Mouse (Mus musculus): Measurements from ENCODE around the gene Dusp14. TPM values are rescaled to one million over a fixed set of nuclear protein-coding genes. Genes with fewer than 3 reads are reported as not detected.

Gene Dusp14
- polyA plus RNA-seq (2016; fragmentation: Nextera tagmentation; extraction: Ambion mirVana), result 9.6 TPM in 2 replicates

- ATAC-seq (ENCODE audit: insufficient number of reproducible peaks, insufficient read depth, low FRiP score, low TSS enrichment, low read depth), result no peak
- no peaks in the 10 kb centered on the region for H3K36me3 ChIP-seq
- no peak within 1 kb of the TSS for H3K27ac ChIP-seq
- H3K27me3 ChIP-seq, result peaks cover 48% of the 10 kb centered on the region
- H3K4me3 ChIP-seq (replicated peaks), result peak within 1 kb of the TSS; percentile 73
- no peaks in the 10 kb centered on the region for H3K9me3 ChIP-seq
- H3K4me1 ChIP-seq (replicated peaks), result peaks cover 26% of the 10 kb centered on the region
- WGBS, result 11% methylated on average over 11 of the region's 11 CpGs
- peak within 1 kb of the TSS; percentile 73 for H3K9ac ChIP-seq (replicated peaks)
- H3K4me2 ChIP-seq, result peak within 1 kb of the TSS; percentile 79
Measured at GRCm38 (mm10) chr11:84069034-84069370, at the start of gene Dusp14. TSS of gene Dusp14 (minus strand) at chr11:84069261.

- no peak overlapping the region for H3K4me2 ChIP-seq
- no peak overlapping the region for H3K9ac ChIP-seq (replicated peaks)
- no peak for ATAC-seq (ENCODE audit: insufficient number of reproducible peaks, insufficient read depth, low FRiP score, low TSS enrichment, low read depth)
- no peak overlapping the region for H3K27ac ChIP-seq
- no peak overlapping the region for H3K4me3 ChIP-seq (replicated peaks)
- H3K36me3 ChIP-seq, result peaks cover 82% of the 10 kb centered on the region
- no peaks in the 10 kb centered on the region for H3K27me3 ChIP-seq
- 88% methylated on average over 4 of the region's 4 CpGs for WGBS
- no peaks in the 10 kb centered on the region for H3K9me3 ChIP-seq
- H3K4me1 ChIP-seq (replicated peaks), result no peaks in the 10 kb centered on the region
Measured at GRCm38 (mm10) chr11:84117431-84117830, 48.4 kb upstream of the Dusp14 start.

GRCm38 (mm10) chr11:84116221-84116620 lies 47.2 kb upstream of the Dusp14 start:
- H3K27me3 ChIP-seq, result no peaks in the 10 kb centered on the region
- ATAC-seq (ENCODE audit: insufficient number of reproducible peaks, insufficient read depth, low FRiP score, low TSS enrichment, low read depth), result no peak
- WGBS, result 75% methylated on average over 2 of the region's 2 CpGs
- H3K27ac ChIP-seq, result no peak overlapping the region
- H3K9ac ChIP-seq (replicated peaks), result no peak overlapping the region
- no peak overlapping the region for H3K4me2 ChIP-seq
- H3K4me3 ChIP-seq (replicated peaks), result no peak overlapping the region
- H3K9me3 ChIP-seq, result no peaks in the 10 kb centered on the region
- H3K4me1 ChIP-seq (replicated peaks), result no peaks in the 10 kb centered on the region
- peaks cover 78% of the 10 kb centered on the region for H3K36me3 ChIP-seq

GRCm38 (mm10) chr11:84115646-84116045 lies 46.6 kb upstream of the Dusp14 start:
- Histone ChIP-seq H3K4me2 (no peak overlapping the region), H3K4me3 (replicated peaks) (no peak overlapping the region), H3K36me3 (peaks cover 76% of the 10 kb centered on the region), H3K27me3 (no peaks in the 10 kb centered on the region), H3K9me3 (no peaks in the 10 kb centered on the region), H3K9ac (replicated peaks) (no peak overlapping the region), H3K27ac (no peak overlapping the region), H3K4me1 (replicated peaks) (no peaks in the 10 kb centered on the region)
- 79% methylated on average over 9 of the region's 9 CpGs for WGBS
- ATAC-seq (ENCODE audit: insufficient number of reproducible peaks, insufficient read depth, low FRiP score, low TSS enrichment, low read depth), result no peak

- no peaks in the 10 kb centered on the region for H3K27me3 ChIP-seq
- no peaks in the 10 kb centered on the region for H3K4me1 ChIP-seq (replicated peaks)
- H3K4me3 ChIP-seq (replicated peaks), result no peak overlapping the region
- 92% methylated on average over 5 of the region's 5 CpGs for WGBS
- H3K9ac ChIP-seq (replicated peaks), result no peak overlapping the region
- no peaks in the 10 kb centered on the region for H3K9me3 ChIP-seq
- peaks cover 76% of the 10 kb centered on the region for H3K36me3 ChIP-seq
- no peak overlapping the region for H3K4me2 ChIP-seq
- no peak for ATAC-seq (ENCODE audit: insufficient number of reproducible peaks, insufficient read depth, low FRiP score, low TSS enrichment, low read depth)
- no peak overlapping the region for H3K27ac ChIP-seq
Measured at GRCm38 (mm10) chr11:84113623-84114022, 44.6 kb upstream of the Dusp14 start.

GRCm38 (mm10) chr11:84107137-84107536 lies 38.1 kb upstream of the Dusp14 start:
- peaks cover 93% of the 10 kb centered on the region for H3K36me3 ChIP-seq
- H3K27me3 ChIP-seq, result no peaks in the 10 kb centered on the region
- no peak overlapping the region for H3K9ac ChIP-seq (replicated peaks)
- no peaks in the 10 kb centered on the region for H3K4me1 ChIP-seq (replicated peaks)
- H3K27ac ChIP-seq, result no peak overlapping the region
- no peak overlapping the region for H3K4me3 ChIP-seq (replicated peaks)
- 68% methylated on average over 2 of the region's 2 CpGs for WGBS
- ATAC-seq (ENCODE audit: insufficient number of reproducible peaks, insufficient read depth, low FRiP score, low TSS enrichment, low read depth), result no peak
- H3K4me2 ChIP-seq, result no peak overlapping the region
- H3K9me3 ChIP-seq, result no peaks in the 10 kb centered on the region

GRCm38 (mm10) chr11:84104036-84104435 lies 35.0 kb upstream of the Dusp14 start:
- Histone ChIP-seq H3K9ac (replicated peaks) (no peak overlapping the region), H3K27ac (no peak overlapping the region), H3K4me1 (replicated peaks) (no peaks in the 10 kb centered on the region), H3K4me3 (replicated peaks) (no peak overlapping the region), H3K36me3 (peaks cover 95% of the 10 kb centered on the region), H3K9me3 (no peaks in the 10 kb centered on the region), H3K4me2 (no peak overlapping the region), H3K27me3 (no peaks in the 10 kb centered on the region)
- WGBS, result 91% methylated on average over 6 of the region's 6 CpGs
- no peak for ATAC-seq (ENCODE audit: insufficient number of reproducible peaks, insufficient read depth, low FRiP score, low TSS enrichment, low read depth)

- Histone ChIP-seq H3K36me3 (peaks cover 93% of the 10 kb centered on the region), H3K27ac (no peak overlapping the region)
- ATAC-seq (ENCODE audit: insufficient number of reproducible peaks, insufficient read depth, low FRiP score, low TSS enrichment, low read depth), result no peak
Measured at GRCm38 (mm10) chr11:84101182-84101581, 32.1 kb upstream of the Dusp14 start.

GRCm38 (mm10) chr11:84097251-84097998 lies 28.4 kb upstream of the Dusp14 start:
- Histone ChIP-seq H3K4me1 (replicated peaks) (no peaks in the 10 kb centered on the region), H3K36me3 (peaks cover 76% of the 10 kb centered on the region), H3K4me2 (no peak overlapping the region), H3K9me3 (no peaks in the 10 kb centered on the region), H3K27me3 (no peaks in the 10 kb centered on the region), H3K9ac (replicated peaks) (no peak overlapping the region), H3K27ac (no peak overlapping the region), H3K4me3 (replicated peaks) (no peak overlapping the region)
- 89% methylated on average over 5 of the region's 5 CpGs for WGBS
- ATAC-seq (ENCODE audit: insufficient number of reproducible peaks, insufficient read depth, low FRiP score, low TSS enrichment, low read depth), result no peak

More at GRCm38 (mm10) chr11:84101182-84101581, 32.1 kb upstream of the Dusp14 start:
- Histone ChIP-seq H3K9me3 (no peaks in the 10 kb centered on the region), H3K27me3 (no peaks in the 10 kb centered on the region), H3K4me3 (replicated peaks) (no peak overlapping the region), H3K4me1 (replicated peaks) (no peaks in the 10 kb centered on the region), H3K9ac (replicated peaks) (no peak overlapping the region), H3K4me2 (no peak overlapping the region)

- Histone ChIP-seq H3K9ac (replicated peaks) (no peak overlapping the region), H3K4me2 (no peak overlapping the region), H3K4me3 (replicated peaks) (no peak overlapping the region), H3K27ac (no peak overlapping the region), H3K36me3 (peaks cover 75% of the 10 kb centered on the region), H3K27me3 (no peaks in the 10 kb centered on the region), H3K4me1 (replicated peaks) (no peaks in the 10 kb centered on the region), H3K9me3 (no peaks in the 10 kb centered on the region)
- no peak for ATAC-seq (ENCODE audit: insufficient number of reproducible peaks, insufficient read depth, low FRiP score, low TSS enrichment, low read depth)
- WGBS, result 80% methylated on average over 4 of the region's 4 CpGs
Measured at GRCm38 (mm10) chr11:84095084-84095483, 26.0 kb upstream of the Dusp14 start.

- no peak for ATAC-seq (ENCODE audit: insufficient number of reproducible peaks, insufficient read depth, low FRiP score, low TSS enrichment, low read depth)
- Histone ChIP-seq H3K4me1 (replicated peaks) (no peaks in the 10 kb centered on the region), H3K36me3 (peaks cover 77% of the 10 kb centered on the region), H3K4me3 (replicated peaks) (no peak overlapping the region), H3K27me3 (no peaks in the 10 kb centered on the region), H3K9ac (replicated peaks) (no peak overlapping the region), H3K9me3 (no peaks in the 10 kb centered on the region), H3K27ac (no peak overlapping the region), H3K4me2 (no peak overlapping the region)
- WGBS, result 90% methylated on average over 8 of the region's 8 CpGs
Measured at GRCm38 (mm10) chr11:84090572-84090971, 21.5 kb upstream of the Dusp14 start.

- H3K4me2 ChIP-seq, result no peak overlapping the region
- no peaks in the 10 kb centered on the region for H3K27me3 ChIP-seq
- WGBS, result 94% methylated on average over 5 of the region's 5 CpGs
- no peak overlapping the region for H3K27ac ChIP-seq
- H3K4me3 ChIP-seq (replicated peaks), result no peak overlapping the region
- ATAC-seq (ENCODE audit: insufficient number of reproducible peaks, insufficient read depth, low FRiP score, low TSS enrichment, low read depth), result no peak
- peaks cover 78% of the 10 kb centered on the region for H3K36me3 ChIP-seq
- no peak overlapping the region for H3K9ac ChIP-seq (replicated peaks)
- no peaks in the 10 kb centered on the region for H3K4me1 ChIP-seq (replicated peaks)
- H3K9me3 ChIP-seq, result no peaks in the 10 kb centered on the region
Measured at GRCm38 (mm10) chr11:84081901-84082300, 12.8 kb upstream of the Dusp14 start.

All from limb, embryonic 12.5 days (tissue).